In the genomic region with DNA sequence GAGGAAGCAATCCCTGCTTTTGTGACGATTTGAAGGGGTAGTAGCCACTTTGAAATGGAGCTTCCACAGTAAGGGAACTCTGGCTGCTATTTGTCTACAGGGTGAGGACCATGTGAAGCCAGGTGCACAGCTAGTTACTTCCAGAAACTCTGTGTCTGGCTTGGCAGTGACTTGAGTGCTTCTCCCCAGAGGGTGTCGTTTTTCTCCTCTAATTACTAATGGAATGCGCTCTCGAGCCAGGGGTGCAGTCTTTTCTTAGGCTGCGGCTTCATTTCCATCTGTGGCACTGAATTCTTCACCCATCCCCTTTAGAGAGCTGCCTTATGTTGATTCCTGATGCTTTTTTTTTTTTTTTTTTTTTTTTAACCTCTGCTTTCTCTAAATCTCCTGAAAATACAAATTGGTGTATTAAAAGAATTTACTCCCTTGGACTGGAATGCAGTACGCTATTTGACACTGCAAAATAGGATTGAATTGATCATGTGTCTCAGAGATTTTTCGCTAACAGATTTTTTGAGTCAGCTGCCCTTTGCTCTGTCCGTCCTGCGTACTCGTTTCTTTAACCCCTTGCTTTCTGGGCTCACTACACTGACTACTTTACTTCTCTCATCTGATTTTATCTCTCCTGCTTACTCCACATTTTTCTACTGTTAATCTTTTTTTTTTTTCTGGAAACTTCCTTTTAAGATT, we compare ENCODE assay signal across 11 mouse cellular contexts. TPM values are rescaled to one million over a fixed set of nuclear protein-coding genes. Genes with fewer than 3 reads are reported as not detected.
DNase-seq lines count a peak whose midpoint lies in the region; ATAC-seq and TF ChIP-seq lines count a peak whose summit lies in the region.
"Had no signal": no experiment of that assay in that cellular context is flagged by ENCODE, and none has a peak within 500 bp of the region (broad histone marks: within the 10 kb centered on the region; RNA-seq: fewer than 3 reads in every experiment).

No protein-coding gene starts in this region.

- H3K9ac ChIP-seq in intestine, embryonic 14.5 days (ENCODE audit: low read length): no peak overlapping the region
- H3K9ac ChIP-seq in intestine, embryonic 16.5 days (ENCODE audit: low read depth, low read length): no peak overlapping the region
- no peak overlapping the region for H3K9ac ChIP-seq in midbrain, embryonic 16.5 days (ENCODE audit: low read depth, low read length)

- no peak overlapping the region for H3K4me2 ChIP-seq in intestine, embryonic 14.5 days (ENCODE audit: low read length)
- H3K4me2 ChIP-seq in intestine, embryonic 16.5 days (ENCODE audit: low read depth, low read length): no peak overlapping the region
- peak overlapping the region; percentile 10; the same call in 1 of the 2 replicates for H3K4me2 ChIP-seq in midbrain, embryonic 16.5 days (ENCODE audit: low read length)

- H3K27ac ChIP-seq in intestine, embryonic 14.5 days (ENCODE audit: low read depth): no peak overlapping the region
- H3K27ac ChIP-seq in intestine, embryonic 16.5 days (ENCODE audit: low read length): no peak overlapping the region
- H3K27ac ChIP-seq in midbrain, embryonic 16.5 days (ENCODE audit: low read length): no peak overlapping the region
- H3K27ac ChIP-seq: layer of hippocampus, adult 2 months had no signal

- DNase-seq in intestine, embryonic 14.5 days (ENCODE audit: low spot score): peak; percentile 50
- DNase-seq in brain, embryonic 14.5 days (ENCODE audit: low read depth): peak; percentile 74
- peak; percentile 56 for DNase-seq in gastrocnemius, postnatal 25 days
- no peak for DNase-seq in urinary bladder, postnatal 14 days (ENCODE audit: low spot score)
- DNase-seq in adrenal gland, adult 8-10 months: no peak
- no peak for DNase-seq in spleen, postnatal 14 days (ENCODE audit: low spot score in 2 of 2)

- no peak overlapping the region for H3K4me3 ChIP-seq in intestine, embryonic 14.5 days (ENCODE audit: low read depth, low read length)
- no peak overlapping the region for H3K4me3 ChIP-seq in intestine, embryonic 16.5 days (ENCODE audit: low read length)
- no peak overlapping the region for H3K4me3 ChIP-seq in midbrain, embryonic 16.5 days (ENCODE audit: low read depth, low read length)
- H3K4me3 ChIP-seq: layer of hippocampus, adult 2 months had no signal

- H3K4me1 ChIP-seq in intestine, embryonic 14.5 days (replicated peaks; ENCODE audit: control insufficient read depth, insufficient read depth, low read length): peaks cover 14% of the 10 kb centered on the region
- H3K4me1 ChIP-seq in intestine, embryonic 16.5 days (ENCODE audit: control insufficient read depth, insufficient read depth, low read length): no peaks in the 10 kb centered on the region
- peaks cover 4% of the 10 kb centered on the region; the same call in 1 of the 2 replicates for H3K4me1 ChIP-seq in midbrain, embryonic 16.5 days (ENCODE audit: control insufficient read depth, insufficient read depth, low read length)

- 10% methylated on average over 10 of the region's 10 CpGs for WGBS in intestine, embryonic 14.5 days
- WGBS in intestine, embryonic 16.5 days: 7% methylated on average over 10 of the region's 10 CpGs
- 4% methylated on average over 10 of the region's 10 CpGs for WGBS in midbrain, embryonic 16.5 days

- no peak for ATAC-seq in intestine, embryonic 14.5 days (replicated peaks; ENCODE audit: low FRiP score, low TSS enrichment, low read depth)
- no peak for ATAC-seq in intestine, embryonic 16.5 days
- ATAC-seq in midbrain, embryonic 16.5 days: no peak

- no peaks in the 10 kb centered on the region for H3K36me3 ChIP-seq in intestine, embryonic 14.5 days (ENCODE audit: control insufficient read depth, insufficient read depth, low read length)
- no peaks in the 10 kb centered on the region for H3K36me3 ChIP-seq in intestine, embryonic 16.5 days (ENCODE audit: control insufficient read depth, insufficient read depth, low read length)
- no peaks in the 10 kb centered on the region for H3K36me3 ChIP-seq in midbrain, embryonic 16.5 days (ENCODE audit: control insufficient read depth, insufficient read depth, low read length)

- no peaks in the 10 kb centered on the region for H3K27me3 ChIP-seq in intestine, embryonic 14.5 days (replicated peaks; ENCODE audit: control insufficient read depth, insufficient read depth, low read length)
- H3K27me3 ChIP-seq in intestine, embryonic 16.5 days (replicated peaks; ENCODE audit: control insufficient read depth, insufficient read depth, low read length): no peaks in the 10 kb centered on the region
- no peaks in the 10 kb centered on the region for H3K27me3 ChIP-seq in midbrain, embryonic 16.5 days (ENCODE audit: control insufficient read depth, insufficient read depth, low read depth, low read length)

- H3K9me3 ChIP-seq in intestine, embryonic 14.5 days (ENCODE audit: control insufficient read depth, low read length): no peaks in the 10 kb centered on the region
- no peaks in the 10 kb centered on the region for H3K9me3 ChIP-seq in intestine, embryonic 16.5 days (ENCODE audit: control insufficient read depth, low read length)
- H3K9me3 ChIP-seq in midbrain, embryonic 16.5 days (replicated peaks; ENCODE audit: control insufficient read depth, low read length, poor library complexity, severe bottlenecking): no peaks in the 10 kb centered on the region

- no peak for TF ChIP-seq CTCF in brain, embryonic 14.5 days (IDR thresholded peaks at IDR 0.05; ENCODE audit: borderline replicate concordance, extremely low read depth, insufficient read depth, insufficient read length)

- no peak for TF ChIP-seq POLR2A in brain, embryonic 14.5 days (IDR thresholded peaks at IDR 0.05; ENCODE audit: borderline replicate concordance, extremely low read depth, insufficient read depth, insufficient read length, poor library complexity, severe bottlenecking)

RNA-seq across cellular contexts. Expression of a gene that starts 57.0 kb away (rescaled TPM):
- polyA plus RNA-seq in intestine, embryonic 14.5 days (2014; fragmentation: Nextera tagmentation; extraction: Ambion mirVana): 61.7 and 66.8 TPM in 2 replicates
- 27.6 and 32.3 TPM in 2 replicates for polyA plus RNA-seq in intestine, embryonic 16.5 days (2015; fragmentation: Nextera tagmentation; extraction: Ambion mirVana)
- polyA plus RNA-seq in brain, embryonic 14.5 days (2012; rRNA removed): 69.3 and 78.5 TPM in 2 replicates
- total RNA-seq in gastrocnemius, postnatal 25 days (2021): 10 to 100 TPM; 79.0 to 82.1 TPM
- 47.2 and 51.4 TPM in 2 replicates for polyA plus RNA-seq in midbrain, embryonic 16.5 days (2015; fragmentation: Nextera tagmentation; extraction: Ambion mirVana)
- total RNA-seq in adrenal gland, adult 8-10 months (2022): 100 to 1,000 TPM in 2 of 4 experiments, 10 to 100 TPM in 2; 86.8 to 108 (median 98.2) TPM
- total RNA-seq: common myeloid progenitor, adult 5-6 weeks; MEL had no signal

Comparison
In these comparisons a context has a peak if more than half of its experiments do, and no peak if none do; other contexts are left out.
1. DNase-seq: peak in intestine, embryonic 14.5 days (single experiment), brain, embryonic 14.5 days (single experiment) and gastrocnemius, postnatal 25 days (single experiment); none in urinary bladder, postnatal 14 days (single experiment), adrenal gland, adult 8-10 months (single experiment) and spleen, postnatal 14 days (0 of 2).